Mouse (Mus musculus): ENCODE measurements around the gene Trpc3. TPM values are rescaled to one million over a fixed set of nuclear protein-coding genes. Genes with fewer than 3 reads are reported as not detected.
"Not testable (repeated sequence)": the region's sequence is repeated elsewhere in the genome, so short reads cannot be mapped to it uniquely, and the experiment has no call there.

Gene Trpc3
- total RNA-seq, 2 experiments from 2014 or later = 17.8 to 19.9 TPM

DNA sequence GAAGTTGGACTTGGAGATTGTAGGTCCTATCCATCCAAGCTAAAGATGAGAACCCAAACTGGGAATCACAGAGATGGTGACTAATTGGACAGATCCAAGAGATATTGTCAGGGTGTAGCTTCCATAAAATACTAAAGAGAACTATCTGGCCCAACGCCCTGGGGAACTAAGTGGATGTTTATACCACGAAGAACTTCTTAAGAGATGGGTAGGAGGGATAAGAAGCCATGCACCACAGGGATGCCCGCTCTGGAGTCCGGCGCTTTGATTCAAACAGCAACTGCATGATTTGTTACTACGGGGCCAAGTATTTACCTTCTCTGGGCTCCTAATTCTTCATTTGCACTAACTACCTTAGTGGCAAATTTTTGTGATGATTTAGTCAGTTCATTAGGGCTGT, 77.3 kb downstream of the Trpc3 start:
- intact Hi-C loops (cut with DNase I) = loop anchor here (10.0 kb wide), 1 partner anchor 252 kb away; the partner anchor contains the start of gene 4932438A13Rik
- peak in 1 of 2 experiments; percentile 6 for DNase-seq (ENCODE audit: low spot score in 2 of 2)

DNA sequence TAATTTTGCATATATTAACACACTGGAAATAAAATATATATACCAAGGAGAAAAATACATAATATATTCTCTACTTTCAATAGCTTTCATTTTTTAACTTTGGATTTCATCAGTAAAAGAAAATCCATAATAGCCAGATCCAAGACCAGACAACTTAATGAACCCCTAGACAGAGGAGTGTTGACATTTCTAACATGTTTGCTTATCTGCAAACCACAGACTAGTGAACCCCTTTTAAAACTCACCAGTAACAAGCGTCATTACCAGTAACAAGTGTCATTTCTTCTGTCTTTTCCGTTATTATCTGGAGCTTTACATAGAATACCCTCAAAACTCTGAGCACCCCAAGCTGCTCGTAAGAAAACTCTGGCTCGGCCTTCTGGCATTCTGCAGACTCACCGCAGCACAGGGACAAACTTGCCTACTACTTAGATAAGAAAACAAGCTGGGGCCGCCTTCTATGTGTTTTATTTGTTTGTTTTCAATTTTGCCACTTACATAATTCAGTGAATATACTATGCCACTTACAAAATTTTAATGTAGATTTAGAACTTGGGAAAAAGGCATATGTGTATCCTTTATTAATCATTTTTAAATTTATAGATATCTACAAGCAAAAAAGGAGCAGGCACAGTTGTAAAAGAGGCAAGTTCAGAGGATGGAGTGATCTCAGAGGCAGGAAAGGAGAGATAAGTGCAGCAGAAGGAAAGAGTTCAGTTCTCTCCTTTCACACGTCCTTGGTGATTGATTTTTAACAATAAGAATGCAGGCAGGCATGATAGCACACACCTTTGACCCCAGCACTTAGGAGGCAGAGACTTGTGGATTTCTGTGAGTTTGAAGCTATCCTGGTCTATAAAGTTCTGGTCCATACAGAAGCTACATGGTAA, 83.8 kb downstream of the Trpc3 start:
- no peak for DNase-seq (ENCODE audit: low spot score in 2 of 2)
- intact Hi-C loops (cut with DNase I) = no loop called here

DNA sequence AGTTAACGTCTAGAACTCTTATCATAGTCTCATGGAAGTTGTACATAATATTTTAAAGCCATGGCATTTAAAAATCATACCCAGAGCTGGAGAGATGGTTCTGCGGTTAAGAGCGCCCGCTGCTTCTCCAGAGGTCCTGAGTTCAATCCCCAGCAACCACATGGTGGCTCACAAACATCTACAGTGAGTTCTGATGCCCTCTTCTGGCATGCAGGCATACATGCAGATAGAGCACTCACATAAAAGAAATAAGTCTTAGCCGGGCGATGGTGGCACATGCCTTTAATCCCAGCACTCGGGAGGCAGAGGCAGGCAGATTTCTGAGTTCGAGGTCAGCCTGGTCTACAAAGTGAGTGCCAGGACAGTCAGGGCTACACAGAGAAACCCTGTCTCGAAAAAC, 90.2 kb downstream of the Trpc3 start:
- DNase-seq (ENCODE audit: low spot score in 2 of 2); intact Hi-C loops (cut with DNase I): not testable (repeated sequence)

DNA sequence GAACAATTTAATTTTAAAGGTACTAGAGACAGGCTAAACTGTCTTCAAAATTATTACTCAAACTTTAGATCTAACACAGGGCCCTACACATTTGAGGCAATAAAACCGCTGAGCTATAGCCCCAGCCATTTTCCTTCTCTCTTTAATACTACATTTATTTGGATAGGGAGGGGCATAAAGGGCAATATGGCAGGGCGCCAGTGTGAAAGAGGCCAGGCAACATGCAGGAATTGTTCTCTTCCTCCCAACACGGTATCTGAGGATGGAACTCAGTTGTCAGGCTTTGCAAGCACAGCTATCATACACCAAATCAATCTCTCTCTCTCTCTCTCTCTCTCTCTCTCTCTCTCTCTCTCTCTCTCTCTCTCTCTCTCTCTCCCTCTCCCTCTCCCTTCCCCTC, 91.2 kb downstream of the Trpc3 start:
- no peak for DNase-seq (ENCODE audit: low spot score in 2 of 2)
- intact Hi-C loops (cut with DNase I) = no loop called here

GRCm38 (mm10) chr3:36571827-36572378, 118.1 kb downstream of the Trpc3 start, which contains the start of gene Ccna2:
TSS of gene Ccna2 (minus strand) at chr3:36572150.
- intact Hi-C loops (cut with DNase I) = loop anchor here (2.0 kb wide), 1 partner anchor 19 kb away; the partner anchor contains the start of gene Exosc9
- DNase-seq (ENCODE audit: low spot score in 2 of 2) = peak; percentile 97 to 98

GRCm38 (mm10) chr3:36571361-36571826, 118.6 kb downstream of the Trpc3 start:
- intact Hi-C loops (cut with DNase I) = loop anchor here (2.0 kb wide), 1 partner anchor 19 kb away; the partner anchor contains the start of gene Exosc9
- DNase-seq (ENCODE audit: low spot score in 2 of 2) = no peak

Other genes starting within 250 kb of the Trpc3 start
- 10 to 100 TPM; 64.2 to 67.8 TPM for gene Anxa5, start 214.3 kb downstream of the Trpc3 start, total RNA-seq (2021)
- gene 1810062G17Rik, start 214.2 kb downstream of the Trpc3 start, total RNA-seq (2021) = not detected
- 10 to 100 TPM; 32.8 to 42.1 TPM for gene Gm11549, start 168.4 kb downstream of the Trpc3 start, total RNA-seq (2021)
- 10 to 100 TPM; 39.1 to 41.9 TPM for gene Exosc9, start 137.6 kb downstream of the Trpc3 start, total RNA-seq (2021)
- 1 to 10 TPM; 1.3 to 1.7 TPM for gene Ccna2, start 118.0 kb downstream of the Trpc3 start, total RNA-seq (2021)
- gene Bbs7, start 76.7 kb downstream of the Trpc3 start, total RNA-seq (2021) = 10 to 100 TPM; 12.8 to 16.6 TPM
- gene 4932438A13Rik, start 172.9 kb upstream of the Trpc3 start, total RNA-seq (2021) = 100 to 1,000 TPM; 106 to 122 TPM

Data from left cerebral cortex, postnatal 36 days (tissue).